Mouse (Mus musculus) kidney, embryonic 15.5 days (tissue): ENCODE data around the gene G6pc3. TPM values are rescaled to one million over a fixed set of nuclear protein-coding genes. Genes with fewer than 3 reads are reported as not detected.
"Not testable (repeated sequence)": the region's sequence is repeated elsewhere in the genome, so short reads cannot be mapped to it uniquely, and the experiment has no call there.

Source experiments
- ATAC-seq: fragments of 200-750 bp; cut with Nextera tagmentation; replicated peaks from 2 replicates; pipeline ENCODE4 v1.8.0; 2017; ENCODE audit warnings: moderate TSS enrichment; ENCODE audit not compliant: low FRiP score
- H3K27ac ChIP-seq: fragments of 300-500 bp; sonication (generic); 2 replicates; pipeline ENCODE4 v1.5.1; 2015; ENCODE audit warnings: mild to moderate bottlenecking, inconsistent platforms
- H3K27me3 ChIP-seq: fragments of 300-500 bp; sonication (generic); 2 replicates; pipeline ENCODE4 v1.6.1; 2015; ENCODE audit warnings: inconsistent platforms
- H3K36me3 ChIP-seq: fragments of 300-500 bp; sonication (generic); 2 replicates; pipeline ENCODE4 v1.6.1; 2015; ENCODE audit warnings: inconsistent platforms
- H3K4me1 ChIP-seq: fragments of 300-500 bp; sonication (generic); 2 replicates; pipeline ENCODE4 v1.6.1; 2015; ENCODE audit warnings: inconsistent platforms
- H3K4me2 ChIP-seq: fragments of 300-500 bp; sonication (generic); 2 replicates; pipeline ENCODE4 v1.6.1; 2015; ENCODE audit warnings: moderate library complexity, mild to moderate bottlenecking, inconsistent platforms
- H3K4me3 ChIP-seq: fragments of 300-500 bp; sonication (generic); replicated peaks from 2 replicates; pipeline ENCODE4 v1.5.1; 2015; ENCODE audit warnings: mild to moderate bottlenecking, inconsistent platforms
- H3K9ac ChIP-seq: fragments of 300-500 bp; sonication (generic); 2 replicates; pipeline ENCODE4 v1.6.1; 2015; ENCODE audit warnings: mild to moderate bottlenecking, inconsistent platforms
- H3K9me3 ChIP-seq: fragments of 300-500 bp; sonication (generic); replicated peaks from 2 replicates; pipeline ENCODE4 v1.6.1; 2016; ENCODE audit warnings: inconsistent platforms
- WGBS: fragments of 180-500 bp; shearing (Covaris S2); methylation state at CpG from one replicate; pipeline ENCODE4 v1.1.7; 2015; ENCODE audit warnings: mixed read lengths; 5-methylcytosine and 5-hydroxymethylcytosine counted together
- polyA plus RNA-seq: library from polyadenylated mRNA; unstranded; fragments of >200 nt; fragmentation: Nextera tagmentation; extraction: Ambion mirVana; gene quantifications from 2 replicates; pipeline ENCODE4 v1.2.1, GENCODE M21; 2015

G6pc3 gene
- polyA plus RNA-seq, 1 experiment from 2014 or later = 43.4 TPM

DNA sequence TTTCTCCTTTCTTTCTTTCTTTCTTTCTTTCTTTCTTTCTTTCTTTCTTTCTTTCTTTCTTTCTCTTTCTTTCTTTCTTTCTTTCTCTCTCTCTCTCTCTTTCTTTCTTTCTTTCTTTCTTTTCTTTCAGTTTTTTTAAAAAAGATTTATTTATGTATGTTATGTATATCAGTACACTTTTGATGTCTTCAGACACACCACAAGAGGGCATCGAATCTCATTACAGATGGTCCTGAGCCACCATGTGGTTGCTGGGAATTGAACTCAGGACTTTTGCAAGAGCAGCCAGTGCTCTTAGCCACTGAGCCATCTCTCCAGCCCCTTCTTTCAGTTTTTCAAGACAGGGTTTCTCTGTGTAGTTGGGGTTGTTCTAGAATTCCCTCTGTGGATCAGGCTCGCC, 31.4 kb upstream of the G6pc3 start:
- not testable (repeated sequence) for H3K9ac ChIP-seq, H3K27me3 ChIP-seq, H3K4me2 ChIP-seq, H3K4me3 ChIP-seq, H3K27ac ChIP-seq, H3K4me1 ChIP-seq, H3K9me3 ChIP-seq, ATAC-seq
- 81% methylated on average over 2 of the region's 2 CpGs for whole genome bisulfite sequencing
- peaks cover 41% of the 10 kb centered on the region for H3K36me3 ChIP-seq

DNA sequence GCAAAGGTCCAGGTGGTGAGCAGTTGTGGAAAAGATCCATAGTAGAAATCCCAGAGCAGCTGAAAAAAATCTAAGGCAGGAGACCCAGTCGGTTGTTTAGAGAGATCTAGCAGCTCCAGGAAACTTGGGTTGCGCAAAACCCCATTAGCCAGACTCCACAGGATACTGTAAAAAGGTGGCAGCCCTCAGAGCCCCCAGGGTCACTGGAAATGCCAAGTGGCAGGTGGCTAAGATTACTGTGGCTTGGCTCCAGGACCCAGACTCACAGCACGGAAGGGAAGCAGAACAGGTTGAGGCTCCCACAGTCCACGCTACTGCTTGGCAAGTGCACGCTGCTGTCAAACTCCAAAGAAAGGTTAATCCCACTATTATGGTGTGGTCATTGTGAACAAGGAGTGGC, 29.6 kb upstream of the G6pc3 start:
- no peaks in the 10 kb centered on the region for H3K27me3 ChIP-seq
- no peak overlapping the region for H3K9ac ChIP-seq
- H3K4me3 ChIP-seq = no peak overlapping the region
- 78% methylated on average over 5 of the region's 5 CpGs for WGBS
- H3K36me3 ChIP-seq = peaks cover 41% of the 10 kb centered on the region
- no peak overlapping the region for H3K27ac ChIP-seq
- no peak for ATAC-seq
- no peak overlapping the region for H3K4me2 ChIP-seq
- peaks cover 9% of the 10 kb centered on the region for H3K4me1 ChIP-seq
- H3K9me3 ChIP-seq = no peaks in the 10 kb centered on the region

- WGBS = 20% methylated on average over 6 of the region's 6 CpGs
- H3K27me3 ChIP-seq = no peaks in the 10 kb centered on the region
- H3K36me3 ChIP-seq = peaks cover 93% of the 10 kb centered on the region
- H3K4me2 ChIP-seq = no peak overlapping the region
- H3K4me1 ChIP-seq = peaks cover 6% of the 10 kb centered on the region; the same call in 1 of the 2 replicates
- H3K9me3 ChIP-seq = no peaks in the 10 kb centered on the region
- H3K27ac ChIP-seq = no peak overlapping the region
- peak; percentile 70; the same call in 1 of the 2 replicates for ATAC-seq
- no peak overlapping the region for H3K9ac ChIP-seq
- H3K4me3 ChIP-seq = no peak overlapping the region
These were observed 23.3 kb upstream of the G6pc3 start for GRCm38 (mm10) chr11:102165971-102166722.

DNA sequence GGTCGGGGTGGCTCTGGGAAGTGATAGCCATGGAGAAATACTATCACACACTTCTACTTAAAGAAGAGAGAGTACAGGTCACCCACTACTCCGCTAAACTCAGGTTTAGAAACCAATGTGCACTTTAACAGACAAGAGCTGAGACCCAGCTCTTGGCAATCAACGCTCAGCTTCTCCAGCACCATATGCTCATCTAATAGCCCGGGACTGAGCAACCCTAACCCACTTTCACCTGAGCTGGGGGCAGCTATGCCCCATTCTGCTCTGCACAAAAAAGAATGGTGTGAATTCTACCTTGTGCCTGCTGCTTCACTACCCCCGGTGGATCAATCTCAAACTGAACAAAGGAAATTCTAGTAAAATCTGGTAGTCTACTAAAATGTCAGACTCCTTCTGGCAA, 21.9 kb upstream of the G6pc3 start:
- Histone ChIP-seq H3K36me3 (peaks cover 86% of the 10 kb centered on the region), H3K4me3 (no peak overlapping the region), H3K9ac (no peak overlapping the region), H3K9me3 (no peaks in the 10 kb centered on the region), H3K27me3 (no peaks in the 10 kb centered on the region), H3K27ac (no peak overlapping the region), H3K4me1 (peaks cover 6% of the 10 kb centered on the region; the same call in 1 of the 2 replicates), H3K4me2 (no peak overlapping the region)
- 79% methylated on average over 5 of the region's 5 CpGs for WGBS
- no peak for ATAC-seq

DNA sequence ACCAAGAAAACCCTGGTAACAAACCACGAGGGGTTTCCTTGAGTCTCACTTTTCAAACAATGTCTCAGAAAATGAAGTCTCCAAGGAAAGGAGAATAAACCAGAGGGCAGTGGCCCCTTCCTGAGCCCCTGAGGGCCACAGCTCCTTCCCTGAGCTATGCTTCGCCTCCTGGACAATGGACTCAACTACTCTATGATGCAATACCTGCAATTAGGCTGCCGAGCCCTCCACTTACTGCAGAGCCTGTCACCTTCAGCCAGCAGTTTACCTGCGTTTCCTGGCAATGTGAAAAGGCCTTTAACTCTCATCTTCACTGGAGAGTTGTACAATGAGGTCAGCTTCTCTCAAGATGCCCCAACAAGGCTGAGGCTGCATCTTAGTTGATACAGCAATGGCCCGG, 20.7 kb upstream of the G6pc3 start:
- 87% methylated on average over 5 of the region's 5 CpGs for WGBS
- H3K9ac ChIP-seq = no peak overlapping the region
- H3K4me1 ChIP-seq = peaks cover 6% of the 10 kb centered on the region; the same call in 1 of the 2 replicates
- H3K4me3 ChIP-seq = no peak overlapping the region
- H3K9me3 ChIP-seq = no peaks in the 10 kb centered on the region
- no peak overlapping the region for H3K27ac ChIP-seq
- H3K36me3 ChIP-seq = peaks cover 83% of the 10 kb centered on the region
- ATAC-seq = no peak
- H3K4me2 ChIP-seq = no peak overlapping the region
- H3K27me3 ChIP-seq = no peaks in the 10 kb centered on the region

DNA sequence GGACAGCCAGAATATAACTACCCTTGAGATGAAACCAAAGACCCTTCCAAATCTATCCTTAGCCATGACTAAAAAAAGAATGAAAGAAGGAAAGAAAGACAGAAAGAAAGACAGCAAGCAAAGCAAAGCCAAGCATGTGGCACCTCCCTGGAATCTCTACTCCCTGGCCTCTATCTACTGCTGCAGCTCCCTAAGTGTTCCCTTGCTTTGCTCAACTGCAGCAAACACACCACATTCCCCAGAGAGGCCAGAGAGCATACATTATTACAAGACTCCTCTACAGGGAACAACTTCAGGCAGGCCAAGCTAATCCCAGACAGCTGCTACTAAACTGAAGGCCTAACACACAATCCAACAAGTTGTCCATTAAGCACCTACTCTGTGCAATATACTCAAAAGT, 9.6 kb upstream of the G6pc3 start:
- Histone ChIP-seq H3K4me3 (no peak overlapping the region), H3K4me1 (peaks cover 28% of the 10 kb centered on the region), H3K27me3 (no peaks in the 10 kb centered on the region), H3K4me2 (no peak overlapping the region), H3K9me3 (no peaks in the 10 kb centered on the region), H3K9ac (no peak overlapping the region), H3K27ac (peak overlapping the region; percentile 63; the same call in 1 of the 2 replicates), H3K36me3 (peaks cover 67% of the 10 kb centered on the region)
- ATAC-seq = no peak

- no peaks in the 10 kb centered on the region for H3K27me3 ChIP-seq
- peak overlapping the region; percentile 95 for H3K27ac ChIP-seq
- peak overlapping the region; percentile 96 for H3K9ac ChIP-seq
- H3K36me3 ChIP-seq = peaks cover 31% of the 10 kb centered on the region
- no peaks in the 10 kb centered on the region for H3K9me3 ChIP-seq
- ATAC-seq = no peak
- WGBS = 4% methylated on average over 7 of the region's 7 CpGs
- H3K4me3 ChIP-seq = peak overlapping the region; percentile 92
- peak overlapping the region; percentile 68 for H3K4me2 ChIP-seq
- peaks cover 33% of the 10 kb centered on the region for H3K4me1 ChIP-seq
These were observed 5.2 kb upstream of the G6pc3 start for GRCm38 (mm10) chr11:102184253-102184645.

GRCm38 (mm10) chr11:102184646-102185495, 4.5 kb upstream of the G6pc3 start, which contains the start of gene Lsm12:
TSS of gene Lsm12 (minus strand) at chr11:102185296.
- ATAC-seq = peak; percentile 79
- peak within 1 kb of the TSS; percentile 96 for H3K9ac ChIP-seq
- WGBS = under 1% methylated on average over 66 of the region's 70 CpGs

DNA sequence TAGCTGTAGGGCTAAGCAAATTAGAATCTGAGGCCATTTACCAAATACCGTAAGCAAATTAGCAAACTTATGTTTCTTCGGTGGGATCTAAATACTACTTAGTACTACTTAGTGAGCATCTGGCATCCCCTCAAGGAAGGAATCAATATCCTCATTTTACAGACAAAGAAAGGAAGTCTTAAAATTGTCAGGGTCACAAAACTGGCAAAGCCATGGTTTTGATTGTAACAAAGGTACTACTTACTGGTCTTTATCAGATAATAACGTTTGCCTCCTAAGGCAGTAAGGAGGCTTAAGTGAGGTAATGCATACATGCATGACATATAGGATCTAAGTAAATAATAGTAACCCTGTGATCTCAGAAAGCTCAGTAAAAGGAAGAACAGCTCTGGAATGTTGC, 3.7 kb upstream of the G6pc3 start:
- Histone ChIP-seq H3K4me1 (peaks cover 37% of the 10 kb centered on the region), H3K36me3 (peaks cover 21% of the 10 kb centered on the region), H3K9me3 (no peaks in the 10 kb centered on the region), H3K4me2 (peak overlapping the region; percentile 68), H3K27ac (peak overlapping the region; percentile 95), H3K9ac (peak overlapping the region; percentile 96), H3K4me3 (peak overlapping the region; percentile 92), H3K27me3 (no peaks in the 10 kb centered on the region)
- ATAC-seq = no peak
- 49% methylated on average over 3 of the region's 3 CpGs for WGBS

More at GRCm38 (mm10) chr11:102184646-102185495, 4.5 kb upstream of the G6pc3 start, which contains the start of gene Lsm12:
- peaks cover 28% of the 10 kb centered on the region for H3K36me3 ChIP-seq
- H3K27me3 ChIP-seq = no peaks in the 10 kb centered on the region
- H3K4me1 ChIP-seq = peaks cover 34% of the 10 kb centered on the region
- no peaks in the 10 kb centered on the region for H3K9me3 ChIP-seq
- peak within 1 kb of the TSS; percentile 68 for H3K4me2 ChIP-seq
- peak within 1 kb of the TSS; percentile 95 for H3K27ac ChIP-seq
- H3K4me3 ChIP-seq = peak within 1 kb of the TSS; percentile 92

GRCm38 (mm10) chr11:102186235-102186634, 3.2 kb upstream of the G6pc3 start:
- no peak overlapping the region for H3K27ac ChIP-seq
- whole genome bisulfite sequencing = 75% methylated on average over 1 of the region's 1 CpGs
- peaks cover 43% of the 10 kb centered on the region for H3K4me1 ChIP-seq
- no peak overlapping the region for H3K4me3 ChIP-seq
- no peak for ATAC-seq
- no peaks in the 10 kb centered on the region for H3K27me3 ChIP-seq
- H3K36me3 ChIP-seq = peaks cover 16% of the 10 kb centered on the region
- 0 out of 2 replicates have a peak overlapping the region, but pooled peaks have one; percentile 68 for H3K4me2 ChIP-seq
- no peaks in the 10 kb centered on the region for H3K9me3 ChIP-seq
- no peak overlapping the region for H3K9ac ChIP-seq

DNA sequence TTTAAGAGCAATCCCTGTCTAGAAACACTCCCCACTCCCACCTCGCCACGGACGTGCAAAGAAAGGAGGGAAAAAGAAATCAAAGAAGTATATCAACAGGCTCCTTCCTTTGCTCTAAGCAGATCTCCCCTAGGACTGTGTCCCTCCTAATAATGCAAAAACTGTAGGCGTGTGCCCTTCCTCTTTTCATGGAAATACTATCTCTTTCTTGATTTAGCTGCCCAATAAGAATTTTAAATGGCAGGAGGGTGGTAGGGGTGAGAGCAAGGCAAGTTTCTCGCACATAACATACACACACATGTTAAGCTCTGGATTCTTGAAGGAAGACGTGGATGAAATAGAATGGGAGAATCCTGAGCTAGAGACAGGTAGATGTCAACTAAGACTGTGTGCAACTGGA, 440 bp upstream of the G6pc3 start:
- no peaks in the 10 kb centered on the region for H3K27me3 ChIP-seq
- peak overlapping the region; percentile 82 for H3K27ac ChIP-seq
- H3K9ac ChIP-seq = peak overlapping the region; percentile 71; the same call in 1 of the 2 replicates
- no peaks in the 10 kb centered on the region for H3K9me3 ChIP-seq
- 62% methylated on average over 6 of the region's 6 CpGs for WGBS
- peak overlapping the region; percentile 91 for H3K4me2 ChIP-seq
- peaks cover 35% of the 10 kb centered on the region for H3K4me1 ChIP-seq
- H3K4me3 ChIP-seq = peak overlapping the region; percentile 67
- H3K36me3 ChIP-seq = peaks cover 22% of the 10 kb centered on the region
- peak; percentile 2; the same call in 1 of the 2 replicates for ATAC-seq

DNA sequence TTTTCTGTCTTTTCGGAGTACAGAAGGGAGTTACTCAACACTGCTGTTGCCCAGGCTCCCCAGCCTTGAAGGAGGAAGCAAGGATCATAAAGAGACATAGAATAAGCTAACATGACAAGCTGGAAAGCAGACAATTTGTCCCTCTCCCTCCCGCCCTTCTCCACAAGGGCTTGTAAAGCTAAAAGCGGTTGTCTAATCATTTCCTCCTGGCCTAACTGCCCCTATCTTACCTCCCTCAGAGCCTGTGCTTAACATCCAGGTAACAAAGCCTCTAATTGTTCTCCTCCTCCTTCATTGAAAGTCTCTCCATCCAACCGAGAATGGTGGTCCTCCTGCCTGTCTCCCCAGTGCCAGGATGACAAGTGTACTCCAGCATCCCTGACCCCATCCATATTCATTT, 1.4 kb downstream of the G6pc3 start:
- Histone ChIP-seq H3K4me3 (peak overlapping the region; percentile 67), H3K27me3 (no peaks in the 10 kb centered on the region), H3K4me1 (peaks cover 26% of the 10 kb centered on the region), H3K9ac (peak overlapping the region; percentile 71; the same call in 1 of the 2 replicates), H3K27ac (peak overlapping the region; percentile 1; the same call in 1 of the 2 replicates), H3K4me2 (peak overlapping the region; percentile 91), H3K9me3 (no peaks in the 10 kb centered on the region), H3K36me3 (peaks cover 41% of the 10 kb centered on the region)
- ATAC-seq = no peak
- WGBS = 34% methylated on average over 4 of the region's 4 CpGs
